Mouse (Mus musculus): ENCODE data around the gene Nhej1.

DNA sequence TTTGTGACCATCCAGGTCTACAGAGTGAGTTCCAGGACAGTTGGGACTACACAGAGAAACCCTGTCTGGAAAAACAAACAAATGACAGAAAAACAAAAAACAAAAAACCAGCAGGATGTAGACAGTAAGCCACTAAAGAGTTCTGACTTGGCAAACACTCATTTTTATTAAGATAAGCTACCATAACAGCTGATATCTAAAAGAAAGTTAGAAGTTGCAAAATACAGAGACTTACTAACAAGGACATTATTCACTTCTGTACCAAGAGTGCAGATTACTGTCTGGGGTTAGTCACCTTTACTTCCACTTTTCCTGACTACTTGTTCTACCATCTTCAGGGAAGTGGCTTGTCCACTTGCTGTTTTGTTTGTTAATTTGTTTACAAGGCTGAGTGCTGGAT is 34.0 kb upstream of the Nhej1 start:
- no peak for TF ChIP-seq CTCF (IDR thresholded peaks at IDR 0.05; ENCODE audit: low read depth)
- TF ChIP-seq EP300 (optimal IDR thresholded peaks at IDR 0.05): no peak
